Mouse (Mus musculus) T-helper 1 cell (primary cell): ENCODE results near the gene Tcf7l1.

Source experiments
- in situ Hi-C: fragments of 300-600 bp; cut with MboI, MseI; formaldehyde crosslinking; loops from one replicate; pipeline ENCODE4 v1.15.1; 2025; ENCODE audit warnings: high pct_unique_total_duplicates

Gene Tcf7l1

GRCm38 (mm10) chr6:72747156-72747555, 41.9 kb downstream of the Tcf7l1 start:
- in situ Hi-C loops, result no loop called here

GRCm38 (mm10) chr6:72745781-72746180, 43.3 kb downstream of the Tcf7l1 start:
- in situ Hi-C loops, result no loop called here

- in situ Hi-C loops, result no loop called here
These were observed 44.8 kb downstream of the Tcf7l1 start for GRCm38 (mm10) chr6:72744144-72744800.

GRCm38 (mm10) chr6:72743624-72744041, 45.4 kb downstream of the Tcf7l1 start:
- in situ Hi-C loops, result no loop called here

GRCm38 (mm10) chr6:72742331-72742730, 46.7 kb downstream of the Tcf7l1 start:
- in situ Hi-C loops, result no loop called here

GRCm38 (mm10) chr6:72740596-72741421, 48.2 kb downstream of the Tcf7l1 start:
- in situ Hi-C loops, result no loop called here

- in situ Hi-C loops, result loop anchor here (5.0 kb wide), 1 partner anchor 45 kb away; no protein-coding TSS in a partner anchor
These were observed 52.2 kb downstream of the Tcf7l1 start for GRCm38 (mm10) chr6:72736872-72737271.

GRCm38 (mm10) chr6:72735206-72735605, 53.8 kb downstream of the Tcf7l1 start:
- in situ Hi-C loops, result loop anchor here (5.0 kb wide), 1 partner anchor 47 kb away; no protein-coding TSS in a partner anchor

GRCm38 (mm10) chr6:72733375-72733774, 55.7 kb downstream of the Tcf7l1 start:
- in situ Hi-C loops, result no loop called here

- in situ Hi-C loops, result no loop called here
These were observed 56.9 kb downstream of the Tcf7l1 start for GRCm38 (mm10) chr6:72732109-72732508.

- in situ Hi-C loops, result no loop called here
These were observed 58.5 kb downstream of the Tcf7l1 start for GRCm38 (mm10) chr6:72730560-72730849.

- in situ Hi-C loops, result no loop called here
These were observed 59.1 kb downstream of the Tcf7l1 start for GRCm38 (mm10) chr6:72729831-72730559.

GRCm38 (mm10) chr6:72727826-72728225, 61.2 kb downstream of the Tcf7l1 start:
- in situ Hi-C loops, result no loop called here

GRCm38 (mm10) chr6:72724494-72725180, 64.4 kb downstream of the Tcf7l1 start:
- in situ Hi-C loops, result no loop called here

- in situ Hi-C loops, result no loop called here
These were observed 65.2 kb downstream of the Tcf7l1 start for GRCm38 (mm10) chr6:72723731-72724385.

GRCm38 (mm10) chr6:72723143-72723542, 65.9 kb downstream of the Tcf7l1 start:
- in situ Hi-C loops, result no loop called here

GRCm38 (mm10) chr6:72720852-72721251, 68.2 kb downstream of the Tcf7l1 start:
- in situ Hi-C loops, result no loop called here

GRCm38 (mm10) chr6:72714726-72715125, 74.3 kb downstream of the Tcf7l1 start:
- in situ Hi-C loops, result no loop called here

- in situ Hi-C loops, result no loop called here
These were observed 74.8 kb downstream of the Tcf7l1 start for GRCm38 (mm10) chr6:72714250-72714649.

- in situ Hi-C loops, result no loop called here
These were observed 77.5 kb downstream of the Tcf7l1 start for GRCm38 (mm10) chr6:72711508-72712081.
